Mouse (Mus musculus) olfactory bulb, adult 2 months (tissue): ENCODE measurements around the gene Defb23.

ENCODE experiments used
- CTCF ChIP-seq: fragments of 200-500 bp; IDR thresholded peaks from 2 replicates; pipeline ENCODE4 v1.5.1; 2012; ENCODE audit warnings: low read depth, mild to moderate bottlenecking, low read length, moderate library complexity; ENCODE audit not compliant: insufficient read depth
- POLR2A ChIP-seq: fragments of 200-500 bp; IDR thresholded peaks from 2 replicates; pipeline ENCODE4 v1.6.1; 2012; ENCODE audit warnings: mild to moderate bottlenecking, low read depth, low read length, moderate library complexity; ENCODE audit not compliant: insufficient read depth

- no peak for TF ChIP-seq POLR2A
- no peak for TF ChIP-seq CTCF
These were observed 52.9 kb downstream of the Defb23 start for GRCm38 (mm10) chr2:152411471-152411870.
